Mouse (Mus musculus) testis, adult 2 months (tissue): ENCODE results near the gene Gm20696. TPM values are rescaled to one million over a fixed set of nuclear protein-coding genes. Genes with fewer than 3 reads are reported as not detected.

ENCODE experiments used
- H3K27ac ChIP-seq: fragments of 200-500 bp; 2 replicates; pipeline ENCODE4 v1.5.1; 2012; ENCODE audit warnings: low read depth, low read length; ENCODE audit not compliant: control insufficient read depth, insufficient read depth
- H3K27me3 ChIP-seq: fragments of 200-500 bp; 2 replicates; pipeline ENCODE4 v1.6.1; 2012; ENCODE audit warnings: mild to moderate bottlenecking, low read length, moderate library complexity; ENCODE audit not compliant: control insufficient read depth, insufficient read depth
- H3K36me3 ChIP-seq: fragments of 200-500 bp; 2 replicates; pipeline ENCODE4 v1.6.1; 2012; ENCODE audit warnings: mild to moderate bottlenecking, low read length; ENCODE audit not compliant: control insufficient read depth, insufficient read depth
- H3K4me1 ChIP-seq: fragments of 200-500 bp; 2 replicates; pipeline ENCODE4 v1.6.1; 2012; ENCODE audit warnings: low read length; ENCODE audit not compliant: control insufficient read depth, insufficient read depth
- H3K4me3 ChIP-seq: fragments of 200-500 bp; 2 replicates; pipeline ENCODE4 v1.5.1; 2012; ENCODE audit warnings: low read depth, mild to moderate bottlenecking, low read length, moderate library complexity, mixed read lengths; ENCODE audit not compliant: control insufficient read depth
- CTCF ChIP-seq: fragments of 200-500 bp; IDR thresholded peaks from 2 replicates; pipeline ENCODE4 v1.5.1; 2012; ENCODE audit warnings: low read depth, mild to moderate bottlenecking, inconsistent platforms, low read length, moderate library complexity; ENCODE audit not compliant: control insufficient read depth, insufficient read depth, insufficient replicate concordance
- POLR2A ChIP-seq: fragments of 200-500 bp; IDR thresholded peaks from 2 replicates; pipeline ENCODE4 v1.6.1; 2012; ENCODE audit warnings: low read depth, mild to moderate bottlenecking, inconsistent platforms, low read length, moderate library complexity; ENCODE audit not compliant: control insufficient read depth
- polyA plus RNA-seq: library from polyadenylated mRNA; depleted of rRNA; stranded (reverse); fragments of >200 nt; gene quantifications from 2 replicates; pipeline ENCODE4 v1.2.3, GENCODE M21; 2012

Gene Gm20696
- polyA plus RNA-seq, 1 experiment: 0.02 TPM

GRCm38 (mm10) chr6:99360581-99360980 lies 306.0 kb downstream of the Gm20696 start:
- H3K27ac ChIP-seq: no peak overlapping the region
- H3K36me3 ChIP-seq: no peaks in the 10 kb centered on the region
- TF ChIP-seq POLR2A (no peak), CTCF (no peak)
- no peaks in the 10 kb centered on the region for H3K4me1 ChIP-seq
- H3K27me3 ChIP-seq: no peaks in the 10 kb centered on the region
- no peak overlapping the region for H3K4me3 ChIP-seq

- no peaks in the 10 kb centered on the region for H3K4me1 ChIP-seq
- no peak overlapping the region for H3K27ac ChIP-seq
- no peak for TF ChIP-seq POLR2A
- TF ChIP-seq CTCF: no peak
- H3K27me3 ChIP-seq: no peaks in the 10 kb centered on the region
- H3K4me3 ChIP-seq: no peak overlapping the region
- no peaks in the 10 kb centered on the region for H3K36me3 ChIP-seq
Observed at GRCm38 (mm10) chr6:99359765-99360499, 306.7 kb downstream of the Gm20696 start.

- Histone ChIP-seq H3K36me3 (no peaks in the 10 kb centered on the region), H3K27me3 (no peaks in the 10 kb centered on the region), H3K4me3 (no peak overlapping the region), H3K4me1 (no peaks in the 10 kb centered on the region), H3K27ac (no peak overlapping the region)
- TF ChIP-seq POLR2A: no peak
- TF ChIP-seq CTCF: no peak
Observed at GRCm38 (mm10) chr6:99359036-99359698, 307.4 kb downstream of the Gm20696 start.

- H3K27me3 ChIP-seq: no peaks in the 10 kb centered on the region
- H3K4me3 ChIP-seq: no peak overlapping the region
- no peak for TF ChIP-seq CTCF
- TF ChIP-seq POLR2A: no peak
- H3K4me1 ChIP-seq: no peaks in the 10 kb centered on the region
- no peaks in the 10 kb centered on the region for H3K36me3 ChIP-seq
- no peak overlapping the region for H3K27ac ChIP-seq
Observed at GRCm38 (mm10) chr6:99357931-99358330, 308.7 kb downstream of the Gm20696 start.

GRCm38 (mm10) chr6:99354338-99354737 lies 312.3 kb downstream of the Gm20696 start:
- Histone ChIP-seq H3K36me3 (no peaks in the 10 kb centered on the region), H3K27ac (no peak overlapping the region), H3K4me3 (no peak overlapping the region), H3K4me1 (no peaks in the 10 kb centered on the region), H3K27me3 (no peaks in the 10 kb centered on the region)
- TF ChIP-seq CTCF: no peak
- TF ChIP-seq POLR2A: no peak

- Histone ChIP-seq H3K36me3 (no peaks in the 10 kb centered on the region), H3K4me1 (no peaks in the 10 kb centered on the region), H3K27me3 (no peaks in the 10 kb centered on the region), H3K4me3 (no peak overlapping the region), H3K27ac (no peak overlapping the region)
- no peak for TF ChIP-seq CTCF
- no peak for TF ChIP-seq POLR2A
Observed at GRCm38 (mm10) chr6:99353441-99353840, 313.2 kb downstream of the Gm20696 start.

- H3K36me3 ChIP-seq: no peaks in the 10 kb centered on the region
- H3K27me3 ChIP-seq: no peaks in the 10 kb centered on the region
- no peak overlapping the region for H3K27ac ChIP-seq
- TF ChIP-seq CTCF: no peak
- TF ChIP-seq POLR2A: no peak
- no peak overlapping the region for H3K4me3 ChIP-seq
- no peaks in the 10 kb centered on the region for H3K4me1 ChIP-seq
Observed at GRCm38 (mm10) chr6:99350566-99350965, 316.0 kb downstream of the Gm20696 start.
